Mouse (Mus musculus): ENCODE results near the gene Pmm2.
A peak's percentile ranks its signal among the peaks of the same experiment; 100 is the strongest.

The Pmm2 gene

GRCm38 (mm10) chr16:8656256-8656655 lies 18.8 kb downstream of the Pmm2 start:
- DNase-seq (ENCODE audit: low spot score in 2 of 2): no peak

- no peak for DNase-seq (ENCODE audit: low spot score in 2 of 2)
Measured at GRCm38 (mm10) chr16:8658349-8658748, 20.9 kb downstream of the Pmm2 start.

GRCm38 (mm10) chr16:8658764-8659163 lies 21.3 kb downstream of the Pmm2 start:
- no peak for DNase-seq (ENCODE audit: low spot score in 2 of 2)

DNA sequence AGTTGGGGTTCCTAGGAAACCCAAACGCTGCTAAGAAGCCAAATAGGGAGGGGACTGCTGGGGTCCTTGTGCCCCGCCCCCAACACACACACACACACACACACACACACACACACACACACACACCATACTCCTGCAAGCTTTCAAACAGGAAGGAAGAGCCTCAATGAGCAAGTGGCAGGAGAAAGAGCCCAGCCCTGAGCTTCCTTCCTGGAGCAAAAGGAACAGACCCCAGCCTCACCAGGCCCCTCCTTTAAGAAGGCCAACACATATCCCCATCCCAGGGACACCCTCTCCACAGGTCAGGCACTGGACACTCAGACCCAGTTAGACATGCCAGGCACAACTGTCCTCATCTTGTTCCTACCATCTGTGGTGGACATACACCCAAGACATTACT lies 25.5 kb downstream of the Pmm2 start:
- DNase-seq (ENCODE audit: low spot score in 2 of 2): no peak

GRCm38 (mm10) chr16:8663606-8664539 lies 26.4 kb downstream of the Pmm2 start:
- no peak for DNase-seq (ENCODE audit: low spot score in 2 of 2)

DNA sequence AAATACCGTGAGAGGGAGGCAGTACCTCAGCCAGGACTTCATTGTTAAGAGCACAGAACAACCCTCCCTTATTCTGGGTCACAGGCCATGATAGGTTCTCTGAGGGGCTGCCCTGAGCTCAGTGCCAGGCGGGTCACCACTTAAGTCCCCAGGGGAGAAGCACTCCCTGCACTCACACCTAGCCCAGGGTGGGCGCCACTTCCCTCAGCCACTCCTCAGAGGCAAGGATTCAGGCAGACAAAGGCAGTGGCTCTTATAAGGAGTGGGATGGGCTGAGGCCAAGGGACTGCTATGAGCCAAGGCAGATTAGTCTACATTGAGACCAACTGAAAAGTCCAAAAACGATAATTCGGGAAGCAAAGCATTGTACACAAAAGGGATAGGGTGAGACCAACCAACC lies 27.9 kb downstream of the Pmm2 start:
- DNase-seq (ENCODE audit: low spot score in 2 of 2): no peak

DNA sequence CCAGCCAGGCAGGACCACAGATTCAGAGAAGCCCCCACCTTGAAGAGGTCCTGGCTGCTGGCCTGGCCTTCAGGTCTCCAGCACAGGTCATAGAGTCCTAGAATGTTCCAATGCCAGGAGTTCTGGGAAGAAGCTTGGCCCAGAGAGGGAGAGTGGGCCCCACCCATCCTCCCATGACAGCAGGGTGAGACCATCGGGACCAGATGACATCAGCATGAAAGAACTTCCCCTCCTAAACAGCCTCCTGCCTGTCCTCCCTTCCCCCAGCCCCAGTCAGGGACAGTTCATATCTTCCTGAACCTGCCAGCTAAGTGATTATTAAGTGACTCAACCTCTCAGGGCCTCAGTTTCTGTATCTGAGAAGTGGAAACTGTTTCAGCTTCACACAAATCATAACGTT lies 29.0 kb downstream of the Pmm2 start:
- no peak for DNase-seq (ENCODE audit: low spot score in 2 of 2)

DNA sequence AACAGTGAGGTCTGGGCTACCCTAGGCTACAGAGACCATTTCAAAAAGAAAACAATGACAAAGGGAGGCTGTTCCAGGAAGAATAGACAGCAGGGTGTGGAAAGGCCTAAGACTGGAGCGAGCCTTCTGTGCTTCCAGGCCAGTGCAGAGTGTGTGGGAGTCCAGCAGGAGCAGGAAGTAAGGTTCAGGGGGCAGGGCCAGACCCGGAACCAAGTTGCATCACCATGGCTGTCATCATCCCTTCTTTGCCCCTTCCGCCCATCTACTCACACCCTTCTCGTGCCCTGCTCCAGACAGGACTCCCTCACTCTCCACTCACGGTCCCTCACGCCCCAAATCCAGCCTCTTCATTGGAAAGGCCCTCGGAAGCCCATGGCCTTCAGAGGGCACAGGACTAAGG lies 29.8 kb downstream of the Pmm2 start:
- DNase-seq (ENCODE audit: low spot score in 2 of 2): no peak

- DNase-seq (ENCODE audit: low spot score in 2 of 2): no peak
Measured at GRCm38 (mm10) chr16:8667814-8668213, 30.3 kb downstream of the Pmm2 start.

- DNase-seq (ENCODE audit: low spot score in 2 of 2): no peak
Measured at GRCm38 (mm10) chr16:8668386-8668785, 30.9 kb downstream of the Pmm2 start.

GRCm38 (mm10) chr16:8669432-8669831 lies 32.0 kb downstream of the Pmm2 start:
- DNase-seq (ENCODE audit: low spot score in 2 of 2): no peak

DNA sequence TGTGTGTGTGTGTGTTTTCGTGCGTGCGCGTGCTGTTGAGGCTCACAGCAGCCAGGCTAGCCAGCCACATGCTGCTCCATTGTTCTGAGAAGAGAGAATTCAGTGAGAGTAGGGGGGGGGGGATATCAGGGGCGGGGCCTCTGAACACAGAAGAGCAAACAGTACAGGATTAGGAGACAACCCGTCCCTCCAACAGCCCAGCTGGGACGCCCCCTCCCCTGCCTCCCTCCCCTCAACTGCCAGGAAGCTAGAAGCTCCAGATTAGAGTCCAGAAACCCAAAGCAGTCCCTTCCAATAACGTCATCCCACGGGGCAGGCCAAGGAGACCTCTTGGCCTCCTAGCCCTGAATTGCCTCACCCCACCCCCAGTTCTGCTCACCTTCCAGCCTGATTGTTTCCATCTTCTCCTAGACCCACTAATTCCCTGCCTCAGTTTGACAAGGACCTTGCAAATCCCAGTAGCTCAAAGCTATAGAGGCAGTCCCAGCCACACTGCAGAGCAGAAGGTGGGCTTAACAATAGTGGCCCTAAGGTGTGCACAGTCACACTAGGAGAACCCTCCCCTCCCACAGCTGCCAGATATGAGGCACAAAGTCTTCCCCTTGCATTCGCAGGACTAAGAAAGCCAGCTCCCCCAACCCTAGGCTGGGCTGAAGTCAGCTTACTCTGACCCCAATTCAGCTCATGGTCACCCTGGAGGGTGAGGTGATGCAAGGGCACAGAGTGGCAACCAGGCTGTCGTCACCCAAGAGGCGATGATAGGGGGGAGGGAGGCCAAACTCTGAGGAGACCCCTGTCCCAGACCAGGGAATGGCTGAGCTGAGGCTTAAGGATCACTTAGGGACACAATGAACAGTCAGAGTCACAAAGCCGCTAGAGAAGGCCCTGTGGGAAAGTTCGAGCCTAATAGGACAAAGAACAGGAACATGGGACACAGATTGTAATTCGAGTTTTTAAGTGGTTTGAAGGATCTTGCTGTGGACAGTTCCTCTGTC lies 32.9 kb downstream of the Pmm2 start:
- no peak for DNase-seq (ENCODE audit: low spot score in 2 of 2)

DNA sequence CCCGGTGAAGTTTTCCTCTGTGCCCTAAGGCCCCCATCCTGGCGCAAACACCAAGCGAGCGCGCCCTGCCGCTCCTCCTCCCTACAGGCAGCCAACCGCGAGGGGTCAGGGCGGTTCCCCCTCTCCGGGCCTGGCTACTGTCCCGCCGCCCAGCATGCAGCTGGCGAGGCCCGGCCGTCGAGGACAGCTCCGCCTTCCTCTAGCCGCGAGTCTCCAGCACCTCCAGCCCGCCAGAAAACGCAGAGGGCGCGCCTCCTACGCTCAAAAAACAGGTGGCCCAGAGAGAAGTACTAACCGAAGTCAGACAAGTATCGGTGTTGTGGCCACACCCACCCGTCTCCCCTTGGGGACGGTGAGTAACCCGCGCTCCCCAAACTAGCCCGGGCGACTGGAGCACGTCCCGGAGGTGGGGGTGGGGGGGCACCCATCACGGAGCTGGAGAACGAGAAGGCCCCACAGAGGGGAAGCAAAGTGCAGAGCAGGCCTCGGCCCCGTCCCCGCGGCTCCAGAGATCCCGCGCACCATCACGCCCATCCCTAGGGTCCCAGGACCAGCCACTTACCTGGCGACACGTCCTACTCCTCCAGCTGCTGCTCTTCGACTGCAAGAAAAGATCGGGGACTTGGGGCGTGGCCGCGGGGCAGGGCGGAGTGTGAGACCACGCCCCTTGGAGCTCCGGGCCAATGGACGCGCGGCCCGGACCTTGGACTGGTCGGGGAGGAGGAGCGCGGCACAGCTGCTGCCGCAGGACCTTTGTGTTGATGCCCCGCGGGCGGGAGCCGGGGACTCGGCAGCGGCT lies 34.3 kb downstream of the Pmm2 start, which contains the start of gene Carhsp1:
Gene Carhsp1 (minus strand): TSS at position 605 of the 799 bp plus-strand sequence.
- peak; percentile 95 to 96 for DNase-seq (ENCODE audit: low spot score in 2 of 2)

DNA sequence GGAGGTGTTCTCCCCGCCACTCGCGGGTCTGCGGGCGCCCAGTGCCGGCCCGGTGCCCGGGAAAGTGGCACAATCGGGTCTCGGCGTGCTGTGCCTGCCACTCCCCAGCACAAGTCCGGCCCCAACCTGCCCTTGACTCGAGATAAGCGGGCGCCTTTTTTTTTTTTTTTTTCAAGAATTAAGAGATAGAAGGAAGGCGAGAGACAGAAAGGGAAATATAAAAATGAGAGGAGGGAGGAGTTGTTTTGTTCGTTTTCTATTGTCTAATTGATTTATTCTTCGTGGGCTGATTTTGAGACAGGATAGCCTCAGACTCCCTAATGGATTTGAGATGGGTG lies 34.8 kb downstream of the Pmm2 start:
- no peak for DNase-seq (ENCODE audit: low spot score in 2 of 2)

DNA sequence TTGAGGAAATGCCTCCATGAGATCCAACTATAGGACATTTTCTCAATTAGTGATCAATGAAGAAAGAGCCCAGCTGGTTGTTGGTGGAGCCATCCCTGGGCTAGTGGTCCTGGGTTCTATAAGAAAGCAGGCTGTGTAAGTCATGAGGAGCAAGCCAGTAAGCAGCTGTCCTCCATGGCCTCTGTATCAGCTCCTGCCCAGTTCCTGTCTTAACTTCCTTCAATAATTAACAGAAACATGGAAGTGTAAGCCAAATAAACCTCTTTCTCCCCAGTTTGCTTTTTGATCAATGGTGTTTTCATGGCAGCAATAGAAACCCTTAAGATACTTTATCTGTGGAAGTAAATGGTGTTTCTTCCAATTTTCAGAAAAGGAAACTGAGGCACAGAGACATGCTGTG lies 35.3 kb downstream of the Pmm2 start:
- no peak for DNase-seq (ENCODE audit: low spot score in 2 of 2)

- DNase-seq (ENCODE audit: low spot score in 2 of 2): no peak
Measured at GRCm38 (mm10) chr16:8673343-8673742, 35.9 kb downstream of the Pmm2 start.

- peak; percentile 45 to 63 for DNase-seq (ENCODE audit: low spot score in 2 of 2)
Measured at GRCm38 (mm10) chr16:8674165-8674564, 36.7 kb downstream of the Pmm2 start.

- peak in 1 of 2 experiments; percentile 49 for DNase-seq (ENCODE audit: low spot score in 2 of 2)
Measured at GRCm38 (mm10) chr16:8675559-8675958, 38.1 kb downstream of the Pmm2 start.

GRCm38 (mm10) chr16:8676228-8676627 lies 38.8 kb downstream of the Pmm2 start:
- no peak for DNase-seq (ENCODE audit: low spot score in 2 of 2)

DNA sequence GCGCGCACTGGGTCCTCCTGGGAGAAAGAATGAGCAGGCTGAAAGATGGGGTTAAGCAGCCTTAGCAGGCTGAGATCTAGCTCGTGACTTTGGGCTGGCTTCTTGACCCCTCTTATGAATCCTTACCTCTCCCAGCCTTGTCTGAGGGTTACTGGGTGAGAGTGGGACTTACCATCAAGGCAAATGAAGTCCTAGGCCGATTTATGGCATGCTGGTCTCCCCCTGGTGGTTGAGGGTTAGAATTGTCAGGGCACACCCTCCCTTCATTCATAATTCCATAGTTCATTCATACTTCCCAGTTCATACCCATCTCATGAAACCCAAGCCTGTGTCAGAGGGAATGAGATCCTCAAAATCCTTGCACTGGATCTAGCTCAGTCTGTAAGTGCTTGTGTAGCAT lies 39.3 kb downstream of the Pmm2 start:
- peak; percentile 52 to 66 for DNase-seq (ENCODE audit: low spot score in 2 of 2)

DNA sequence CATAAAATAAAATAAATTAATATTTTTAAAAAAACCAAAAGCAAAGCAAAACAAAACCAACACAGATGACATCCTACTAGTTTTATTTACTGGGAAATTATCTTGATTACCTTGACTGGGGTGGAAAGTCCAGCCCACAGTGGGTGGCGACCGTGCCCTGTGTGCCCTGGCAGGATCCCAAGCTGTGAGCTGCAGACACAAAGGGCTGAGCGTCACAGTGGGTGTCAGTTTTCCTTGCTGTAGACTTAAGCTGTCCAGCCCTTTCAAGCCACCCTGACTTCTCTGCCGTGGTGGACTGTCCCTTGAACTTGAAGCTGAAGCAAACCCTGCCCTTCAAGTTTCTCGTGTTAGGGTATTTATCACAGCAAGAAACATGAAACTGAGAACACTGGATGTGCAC lies 40.6 kb downstream of the Pmm2 start:
- peak; percentile 47 to 53 for DNase-seq (ENCODE audit: low spot score in 2 of 2)

GRCm38 (mm10) chr16:8678676-8679075 lies 41.2 kb downstream of the Pmm2 start:
- peak; percentile 53 to 56 for DNase-seq (ENCODE audit: low spot score in 2 of 2)
